Mouse (Mus musculus): ENCODE measurements around the gene Btrc.

GRCm38 (mm10) chr19:45535929-45536328 is 172.4 kb downstream of the Btrc start:
- TF ChIP-seq POLR2A (IDR thresholded peaks at IDR 0.05; ENCODE audit: control insufficient read depth, extremely low read depth, insufficient read depth, low read length, poor library complexity) = no peak
- no peak for TF ChIP-seq CTCF (IDR thresholded peaks at IDR 0.05; ENCODE audit: borderline replicate concordance, control insufficient read depth, extremely low read depth, insufficient read depth, low read length, poor library complexity)

Data from thymus, adult 2 months (tissue).